Mouse (Mus musculus): ENCODE measurements around the gene Dapk3. TPM values are rescaled to one million over a fixed set of nuclear protein-coding genes. Genes with fewer than 3 reads are reported as not detected.
"Not testable (repeated sequence)": the region's sequence is repeated elsewhere in the genome, so short reads cannot be mapped to it uniquely, and the experiment has no call there.

Dapk3 gene
- total RNA-seq, 4 experiments from 2014 or later: 25.2 to 31.5 (median 27.3) TPM

GRCm38 (mm10) chr10:81177958-81178712 lies 4.7 kb upstream of the Dapk3 start:
- DNase-seq (ENCODE audit: low spot score in 2 of 2): no peak

DNA sequence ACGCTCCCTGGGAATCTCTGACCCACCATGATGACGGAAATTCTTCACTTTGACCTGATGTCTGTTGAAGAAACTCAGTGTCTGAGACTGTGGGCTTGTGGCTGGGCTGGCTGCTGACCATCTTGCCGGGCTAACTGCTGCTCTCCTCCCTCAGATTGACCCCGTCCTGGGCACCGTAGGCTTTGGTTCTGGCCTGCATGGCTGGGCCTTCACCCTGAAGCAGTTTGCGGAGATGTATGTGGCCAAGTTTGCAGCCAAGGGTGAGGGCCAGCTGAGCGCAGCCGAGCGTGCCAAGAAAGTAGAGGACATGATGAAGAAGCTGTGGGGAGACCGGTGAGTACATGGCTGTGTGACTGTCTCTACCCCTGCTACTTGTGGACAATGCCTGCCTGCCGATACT lies 3.9 kb upstream of the Dapk3 start:
- no peak for DNase-seq (ENCODE audit: low spot score in 2 of 2)

- DNase-seq (ENCODE audit: low spot score in 2 of 2): no peak
These were observed 3.1 kb upstream of the Dapk3 start for GRCm38 (mm10) chr10:81179451-81180342.

DNA sequence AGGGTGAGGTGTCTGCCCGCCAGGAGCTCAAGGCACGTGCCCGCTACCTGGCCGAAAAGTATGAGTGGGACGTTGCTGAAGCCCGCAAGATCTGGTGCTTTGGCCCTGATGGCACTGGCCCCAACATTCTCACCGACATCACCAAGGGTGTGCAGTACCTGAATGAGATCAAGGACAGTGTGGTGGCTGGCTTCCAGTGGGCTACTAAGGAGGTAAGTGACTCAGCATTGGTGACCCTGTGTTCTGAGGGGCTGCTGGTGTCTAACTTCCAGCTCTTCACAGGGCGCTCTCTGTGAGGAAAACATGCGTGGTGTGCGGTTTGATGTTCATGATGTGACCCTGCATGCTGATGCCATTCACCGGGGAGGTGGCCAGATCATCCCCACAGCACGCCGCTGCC lies 1.9 kb upstream of the Dapk3 start:
- DNase-seq (ENCODE audit: low spot score in 2 of 2): no peak

- DNase-seq (ENCODE audit: low spot score in 2 of 2): not testable (repeated sequence)
These were observed 945 bp upstream of the Dapk3 start for GRCm38 (mm10) chr10:81181860-81182259.

DNA sequence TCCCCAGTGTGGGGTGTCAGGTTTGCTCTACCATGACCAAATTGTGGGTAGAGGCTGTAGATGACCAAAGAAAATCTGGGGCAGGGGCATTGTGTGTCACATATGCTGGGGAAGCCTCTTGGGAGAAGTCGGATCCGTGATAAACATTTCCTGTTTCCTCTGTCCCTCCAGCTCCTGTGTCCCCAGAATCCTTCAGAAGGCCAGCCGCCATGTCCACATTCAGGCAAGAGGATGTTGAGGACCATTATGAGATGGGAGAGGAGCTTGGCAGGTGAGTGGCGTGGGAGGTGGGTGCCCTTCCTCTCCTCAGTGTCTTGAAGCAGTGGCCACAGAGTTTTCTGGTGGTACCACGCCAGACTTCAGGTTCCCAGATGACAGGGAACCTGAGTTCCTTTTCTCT lies 1.0 kb downstream of the Dapk3 start, which contains the start of gene 4930442H23Rik:
TSS of gene 4930442H23Rik (minus strand) at position 45 of the 400 bp plus-strand sequence.
- DNase-seq (ENCODE audit: low spot score in 2 of 2): no peak

GRCm38 (mm10) chr10:81184765-81185164 lies 2.0 kb downstream of the Dapk3 start:
- DNase-seq (ENCODE audit: low spot score in 2 of 2): no peak

DNA sequence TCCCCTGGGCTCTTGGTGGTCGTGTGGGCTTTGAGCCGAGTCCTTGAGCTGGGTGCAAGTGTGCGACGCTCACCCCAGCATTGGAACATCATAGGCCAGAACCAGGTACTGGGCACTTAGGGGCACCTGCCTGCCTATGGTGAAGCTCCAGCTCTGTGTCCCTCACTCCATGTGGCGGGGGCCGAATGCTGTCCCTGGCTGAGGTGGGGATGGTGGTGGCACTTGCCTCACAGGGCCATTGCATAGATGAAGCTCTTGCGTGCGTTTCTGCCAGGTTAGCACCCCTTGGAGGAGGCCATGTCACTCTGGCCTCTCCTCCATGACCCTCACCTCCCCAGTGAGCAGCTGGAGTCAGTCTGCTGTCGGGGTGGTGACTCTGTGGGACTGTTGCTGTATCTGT lies 4.4 kb downstream of the Dapk3 start:
- no peak for DNase-seq (ENCODE audit: low spot score in 2 of 2)

GRCm38 (mm10) chr10:81189821-81190220 lies 7.0 kb downstream of the Dapk3 start:
- no peak for DNase-seq (ENCODE audit: low spot score in 2 of 2)

GRCm38 (mm10) chr10:81190236-81190911 lies 7.6 kb downstream of the Dapk3 start:
- DNase-seq (ENCODE audit: low spot score in 2 of 2): no peak

DNA sequence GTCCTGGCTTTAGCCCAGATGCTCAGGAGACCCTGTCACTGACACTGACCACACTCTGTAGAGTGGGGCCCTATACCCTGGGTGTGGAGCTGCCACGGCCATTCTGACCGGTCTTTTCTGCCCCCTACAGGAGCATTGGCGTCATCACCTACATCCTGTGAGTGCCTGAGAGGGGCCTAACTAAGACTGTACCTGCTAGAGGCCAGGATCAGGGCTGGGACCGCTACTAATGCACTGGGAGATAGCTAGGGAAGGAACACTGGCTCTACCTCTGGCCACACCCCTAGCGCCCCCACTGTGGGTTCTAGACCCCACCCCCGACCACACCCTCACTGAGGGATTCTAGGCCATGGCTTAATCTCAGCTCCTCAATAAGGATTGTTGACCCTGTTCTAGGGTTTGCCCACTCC lies 8.1 kb downstream of the Dapk3 start:
- DNase-seq (ENCODE audit: low spot score in 2 of 2): no peak

GRCm38 (mm10) chr10:81191342-81191982 lies 8.7 kb downstream of the Dapk3 start:
- DNase-seq (ENCODE audit: low spot score in 2 of 2): no peak

DNA sequence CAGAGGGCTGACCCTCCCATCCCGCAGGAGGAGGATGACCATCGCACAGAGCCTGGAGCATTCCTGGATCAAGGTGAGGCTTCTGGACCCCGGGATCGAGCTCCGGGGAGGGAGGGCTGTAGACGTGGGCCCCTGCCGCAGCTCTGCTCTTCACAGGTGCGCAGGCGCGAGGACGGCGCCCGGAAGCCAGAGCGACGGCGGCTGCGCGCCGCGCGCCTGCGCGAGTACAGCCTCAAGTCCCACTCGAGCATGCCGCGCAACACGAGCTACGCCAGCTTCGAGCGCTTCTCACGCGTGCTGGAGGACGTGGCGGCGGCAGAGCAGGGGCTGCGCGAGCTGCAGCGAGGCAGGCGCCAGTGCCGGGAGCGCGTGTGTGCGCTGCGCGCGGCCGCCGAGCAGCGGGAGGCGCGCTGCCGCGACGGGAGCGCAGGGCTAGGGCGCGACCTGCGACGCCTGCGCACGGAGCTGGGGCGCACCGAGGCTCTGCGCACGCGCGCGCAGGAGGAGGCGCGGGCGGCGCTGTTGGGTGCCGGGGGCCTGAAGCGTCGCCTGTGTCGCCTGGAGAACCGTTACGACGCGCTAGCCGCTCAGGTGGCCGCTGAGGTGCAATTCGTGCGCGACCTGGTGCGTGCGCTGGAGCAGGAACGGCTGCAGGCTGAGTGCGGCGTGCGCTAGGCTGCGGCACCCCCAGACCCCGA lies 9.6 kb downstream of the Dapk3 start:
- DNase-seq (ENCODE audit: low spot score in 2 of 2): peak; percentile 79 to 87

GRCm38 (mm10) chr10:81192968-81193501 lies 10.2 kb downstream of the Dapk3 start:
- DNase-seq (ENCODE audit: low spot score in 2 of 2): no peak

- DNase-seq (ENCODE audit: low spot score in 2 of 2): peak; percentile 80 to 86
These were observed 11.4 kb downstream of the Dapk3 start for GRCm38 (mm10) chr10:81193991-81194774.

GRCm38 (mm10) chr10:81195300-81195699 lies 12.5 kb downstream of the Dapk3 start:
- DNase-seq (ENCODE audit: low spot score in 2 of 2): peak in 1 of 2 experiments; percentile 72

DNA sequence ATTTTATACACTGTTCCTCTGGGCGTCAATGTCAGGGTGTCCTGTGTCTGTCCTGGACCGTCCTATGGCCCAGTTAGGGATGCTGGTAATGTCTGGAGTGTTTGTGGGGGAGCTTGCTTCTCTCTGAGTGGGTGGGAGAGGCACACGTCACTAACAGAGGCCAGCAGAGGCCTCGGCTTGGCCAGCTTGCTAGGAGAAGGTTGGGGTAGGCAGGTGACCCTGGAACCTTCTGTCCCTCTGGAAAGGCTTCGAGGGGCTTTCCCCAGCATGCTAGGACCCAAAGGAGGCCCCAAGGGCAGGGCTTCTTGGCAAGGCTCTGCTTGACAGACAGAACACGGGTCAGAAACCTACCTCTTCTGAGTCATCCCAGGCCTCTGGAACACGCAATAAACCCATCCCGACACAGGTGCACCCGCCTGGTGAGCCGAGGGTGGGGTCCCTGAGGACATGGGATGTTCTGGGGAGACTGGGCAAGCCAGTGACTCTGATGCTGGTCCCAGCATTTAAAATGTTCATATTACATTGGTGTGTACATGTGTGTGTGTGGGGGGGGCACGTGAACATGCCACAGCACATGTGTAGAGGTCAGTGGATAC lies 13.8 kb downstream of the Dapk3 start:
- DNase-seq (ENCODE audit: low spot score in 2 of 2): no peak

DNA sequence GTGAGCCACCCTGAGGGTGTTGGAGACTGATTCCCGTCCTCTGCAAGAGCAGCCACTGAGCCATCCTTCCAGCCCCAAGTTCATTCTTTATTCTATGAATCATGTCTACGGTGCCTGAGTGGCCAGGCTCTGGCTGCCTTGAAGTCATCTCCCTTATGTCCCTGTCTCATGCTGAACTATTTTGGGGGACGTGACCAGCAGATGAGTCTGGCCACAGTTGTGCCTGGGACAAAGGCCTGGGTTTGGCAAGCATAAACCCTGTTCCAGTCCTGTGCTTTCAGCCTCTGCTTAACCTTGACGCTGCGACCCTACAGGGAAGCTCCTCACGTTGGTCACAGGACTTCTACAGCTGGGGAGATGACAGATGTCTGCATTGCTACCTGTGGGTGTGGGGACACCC lies 14.5 kb downstream of the Dapk3 start:
- no peak for DNase-seq (ENCODE audit: low spot score in 2 of 2)

GRCm38 (mm10) chr10:81198230-81198629 lies 15.4 kb downstream of the Dapk3 start:
- DNase-seq (ENCODE audit: low spot score in 2 of 2): no peak
